Mouse (Mus musculus) liver, postnatal 0 days (tissue): ENCODE data around the gene Dhrs9. TPM values are rescaled to one million over a fixed set of nuclear protein-coding genes. Genes with fewer than 3 reads are reported as not detected.
A peak's percentile ranks its signal among the peaks of the same experiment; 100 is the strongest.

Source experiments
- ATAC-seq: fragments of 200-750 bp; cut with Nextera tagmentation; 2 replicates; pipeline ENCODE4 v1.8.0; 2017; ENCODE audit warnings: mild to moderate bottlenecking, moderate library complexity
- DNase-seq: peaks from one replicate; pipeline ENCODE4 v3.0.0-alpha.2; 2016
- H3K27ac ChIP-seq: fragments of 300-500 bp; sonication (generic); 2 replicates; pipeline ENCODE4 v1.5.1; 2014; ENCODE audit warnings: antibody characterized with exemption, moderate library complexity, mild to moderate bottlenecking, low read depth
- H3K27me3 ChIP-seq: fragments of 300-500 bp; sonication (generic); 2 replicates; pipeline ENCODE4 v1.6.1; 2014; ENCODE audit warnings: low read length, control low read depth, mixed read lengths; ENCODE audit not compliant: insufficient read depth
- H3K36me3 ChIP-seq: fragments of 300-500 bp; sonication (generic); replicated peaks from 2 replicates; pipeline ENCODE4 v1.6.1; 2014; ENCODE audit warnings: mild to moderate bottlenecking, control low read depth, low read length, moderate library complexity, mixed read lengths; ENCODE audit not compliant: insufficient read depth
- H3K4me1 ChIP-seq: fragments of 300-500 bp; sonication (generic); 2 replicates; pipeline ENCODE4 v1.6.1; 2014; ENCODE audit warnings: antibody characterized with exemption, mild to moderate bottlenecking, control low read depth; ENCODE audit not compliant: insufficient read depth
- H3K4me2 ChIP-seq: fragments of 300-500 bp; sonication (generic); 2 replicates; pipeline ENCODE4 v1.6.1; 2014; ENCODE audit warnings: low read depth, mild to moderate bottlenecking, low read length, moderate library complexity, mixed read lengths
- H3K4me3 ChIP-seq: fragments of 300-500 bp; sonication (generic); 2 replicates; pipeline ENCODE4 v1.5.1; 2014; ENCODE audit warnings: low read depth, low read length
- H3K9ac ChIP-seq: fragments of 300-500 bp; sonication (generic); replicated peaks from 2 replicates; pipeline ENCODE4 v1.6.1; 2014; ENCODE audit warnings: mild to moderate bottlenecking, moderate library complexity
- H3K9me3 ChIP-seq: fragments of 300-500 bp; sonication (generic); 2 replicates; pipeline ENCODE4 v1.6.1; 2016; ENCODE audit warnings: mild to moderate bottlenecking, control low read depth, low read length, mixed read lengths
- CTCF ChIP-seq: sonication (generic); IDR thresholded peaks from 2 replicates; pipeline ENCODE4 v1.5.1; 2016; ENCODE audit warnings: antibody characterized with exemption, low read depth
- EP300 ChIP-seq: IDR thresholded peaks from 2 replicates; pipeline ENCODE4 v1.6.1; 2016; ENCODE audit warnings: antibody characterized with exemption, low read depth, mild to moderate bottlenecking
- WGBS: fragments of 180-500 bp; shearing (Covaris S2); extraction: QIAGEN DNeasy Blood & Tissue Kit; methylation state at CpG from one replicate; pipeline ENCODE4 v1.1.7; 2014; ENCODE audit not compliant: insufficient replicate concordance; 5-methylcytosine and 5-hydroxymethylcytosine counted together
- polyA plus RNA-seq: library from polyadenylated mRNA; unstranded; fragments of >200 nt; fragmentation: Nextera tagmentation; extraction: Ambion mirVana; gene quantifications from 2 replicates; pipeline ENCODE4 v1.2.1, GENCODE M21; 2015

Dhrs9 gene
- polyA plus RNA-seq, 1 experiment from 2014 or later, result 0.27 TPM

DNA sequence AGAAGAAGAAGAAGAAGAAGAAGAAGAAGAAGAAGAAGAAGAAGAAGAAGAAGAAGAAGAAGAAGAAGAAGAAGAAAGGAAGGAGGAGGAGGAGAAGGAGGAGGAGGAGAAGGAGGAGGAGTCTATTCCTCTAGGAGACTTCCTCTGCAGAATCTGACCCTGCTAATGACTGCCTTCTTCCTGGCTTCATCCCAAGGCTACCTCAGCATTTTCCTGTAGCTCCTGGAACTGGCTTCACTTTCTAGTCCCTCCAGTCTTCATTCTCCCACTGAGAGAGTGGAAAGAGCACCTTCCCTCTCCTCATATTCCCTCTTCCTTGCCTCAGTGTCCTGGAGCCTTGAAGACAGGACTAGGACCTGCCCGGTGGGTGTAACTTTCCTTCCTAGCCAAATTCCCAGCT is 15.0 kb upstream of the Dhrs9 start:
- DNase-seq (no peak), ATAC-seq (no peak)
- Histone ChIP-seq H3K9ac (no peak overlapping the region), H3K4me1 (no peaks in the 10 kb centered on the region), H3K36me3 (no peaks in the 10 kb centered on the region), H3K4me3 (no peak overlapping the region), H3K4me2 (no peak overlapping the region), H3K27ac (no peak overlapping the region), H3K27me3 (no peaks in the 10 kb centered on the region), H3K9me3 (no peaks in the 10 kb centered on the region)
- no peak for TF ChIP-seq CTCF
- no peak for TF ChIP-seq EP300
- 79% methylated on average over 1 of the region's 1 CpGs for WGBS

- TF ChIP-seq CTCF (no peak), EP300 (no peak)
- no peaks in the 10 kb centered on the region for H3K27me3 ChIP-seq
- no peak overlapping the region for H3K9ac ChIP-seq
- no peak overlapping the region for H3K27ac ChIP-seq
- H3K9me3 ChIP-seq, result no peaks in the 10 kb centered on the region
- no peak overlapping the region for H3K4me3 ChIP-seq
- no peak overlapping the region for H3K4me2 ChIP-seq
- peaks cover 14% of the 10 kb centered on the region for H3K4me1 ChIP-seq
- H3K36me3 ChIP-seq, result no peaks in the 10 kb centered on the region
- ATAC-seq, result no peak
- WGBS, result 68% methylated on average over 2 of the region's 2 CpGs
- no peak for DNase-seq
Observed at GRCm38 (mm10) chr2:69376780-69377179, 3.5 kb upstream of the Dhrs9 start.

GRCm38 (mm10) chr2:69379801-69380200 is 444 bp upstream of the Dhrs9 start:
- DNase-seq, result no peak
- H3K9me3 ChIP-seq, result no peaks in the 10 kb centered on the region
- no peaks in the 10 kb centered on the region for H3K36me3 ChIP-seq
- no peak for TF ChIP-seq EP300
- no peak for TF ChIP-seq CTCF
- no peak for ATAC-seq
- no peak overlapping the region for H3K9ac ChIP-seq
- no peak overlapping the region for H3K27ac ChIP-seq
- no peaks in the 10 kb centered on the region for H3K27me3 ChIP-seq
- H3K4me3 ChIP-seq, result no peak overlapping the region
- H3K4me2 ChIP-seq, result no peak overlapping the region
- H3K4me1 ChIP-seq, result peaks cover 14% of the 10 kb centered on the region
- 52% methylated on average over 1 of the region's 1 CpGs for WGBS

- no peak for ATAC-seq
- 29% methylated on average over 8 of the region's 8 CpGs for WGBS
- no peak overlapping the region for H3K4me3 ChIP-seq
- no peaks in the 10 kb centered on the region for H3K27me3 ChIP-seq
- peaks cover 17% of the 10 kb centered on the region for H3K4me1 ChIP-seq
- H3K9ac ChIP-seq, result no peak overlapping the region
- H3K9me3 ChIP-seq, result no peaks in the 10 kb centered on the region
- H3K4me2 ChIP-seq, result no peak overlapping the region; the same call in 1 of the 2 replicates
- peak; percentile 48 for DNase-seq
- no peaks in the 10 kb centered on the region for H3K36me3 ChIP-seq
- TF ChIP-seq CTCF, result peak; percentile 58
- TF ChIP-seq EP300, result no peak
- H3K27ac ChIP-seq, result 0 out of 2 replicates have a peak overlapping the region, but pooled peaks have one; percentile 8
Observed at GRCm38 (mm10) chr2:69381740-69382139, 1.5 kb downstream of the Dhrs9 start.

DNA sequence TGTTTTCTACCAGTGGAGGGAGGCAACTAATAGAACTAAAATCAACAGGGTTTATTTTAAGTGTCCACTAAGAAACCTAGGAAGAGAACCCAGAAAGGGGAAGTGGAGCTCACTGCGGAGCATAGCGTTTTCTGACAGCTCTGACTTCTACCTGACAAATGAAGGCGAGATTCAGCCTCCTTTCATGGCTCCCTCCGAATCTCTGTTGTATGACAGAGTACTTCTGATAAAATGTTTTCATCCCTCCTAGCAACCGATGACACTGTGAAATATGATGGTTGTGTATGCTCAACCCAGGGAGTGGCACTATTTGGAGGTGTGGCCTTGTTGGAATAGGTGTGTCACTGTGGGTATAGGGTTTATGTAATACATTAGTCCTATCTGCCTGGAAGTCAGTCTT is 2.6 kb downstream of the Dhrs9 start:
- H3K27ac ChIP-seq, result no peak overlapping the region
- peaks cover 20% of the 10 kb centered on the region for H3K4me1 ChIP-seq

DNA sequence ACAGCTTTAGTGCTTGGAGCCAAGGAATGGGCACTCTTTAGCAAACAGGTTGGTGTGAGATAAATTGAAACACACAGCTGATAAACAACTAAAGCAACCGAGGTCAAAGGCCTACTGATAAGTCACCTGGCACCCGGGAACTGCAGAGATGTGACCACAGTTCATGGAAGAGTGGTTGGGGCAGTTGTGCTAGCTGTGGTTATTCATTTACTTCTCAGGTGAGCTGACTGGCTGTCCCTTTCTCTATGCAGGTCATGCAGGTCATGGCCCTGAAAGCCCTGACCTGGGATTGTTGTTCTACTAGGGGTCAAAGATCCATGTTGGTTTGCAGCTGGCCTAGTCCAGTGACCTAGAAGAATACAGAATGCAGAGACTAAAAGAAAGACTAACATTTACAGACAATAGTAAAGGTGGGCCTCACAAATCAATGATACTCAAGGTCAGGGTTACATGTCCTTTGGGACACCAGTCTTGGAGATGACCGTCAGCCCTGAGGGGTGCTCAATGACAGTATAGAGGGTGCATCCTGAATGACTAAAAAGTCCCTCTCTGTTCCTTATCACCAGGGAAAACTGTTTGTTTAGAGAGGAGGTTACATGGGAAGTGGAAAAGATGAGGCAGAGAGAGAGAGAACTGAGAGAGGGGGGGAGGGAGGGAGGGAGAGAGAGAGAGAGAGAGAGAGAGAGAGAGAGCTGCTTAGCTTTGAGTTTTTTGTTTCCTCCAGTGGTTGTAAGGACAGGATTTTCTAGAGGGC is 6.0 kb downstream of the Dhrs9 start:
- H3K36me3 ChIP-seq, result no peaks in the 10 kb centered on the region
- H3K4me1 ChIP-seq, result peaks cover 9% of the 10 kb centered on the region
- H3K9ac ChIP-seq, result no peak overlapping the region
- H3K4me3 ChIP-seq, result no peak overlapping the region
- peak overlapping the region; percentile 92 for H3K27ac ChIP-seq
- no peak overlapping the region; the same call in 1 of the 2 replicates for H3K4me2 ChIP-seq
- ATAC-seq, result peak; percentile 99
- 44% methylated on average over 3 of the region's 3 CpGs for WGBS
- DNase-seq, result peak; percentile 59
- H3K27me3 ChIP-seq, result no peaks in the 10 kb centered on the region
- TF ChIP-seq EP300, result peak; percentile 67
- TF ChIP-seq CTCF, result no peak
- H3K9me3 ChIP-seq, result no peaks in the 10 kb centered on the region

More for the DNA sequence above, 2.6 kb downstream of the Dhrs9 start:
- Histone ChIP-seq H3K36me3 (no peaks in the 10 kb centered on the region), H3K4me3 (no peak overlapping the region), H3K4me2 (no peak overlapping the region), H3K9ac (no peak overlapping the region), H3K9me3 (no peaks in the 10 kb centered on the region), H3K27me3 (no peaks in the 10 kb centered on the region)
- DNase-seq (no peak), ATAC-seq (no peak)
- TF ChIP-seq CTCF (no peak), EP300 (no peak)
- WGBS, result 30% methylated on average over 5 of the region's 5 CpGs
